Mouse (Mus musculus): ENCODE data around the gene Insyn1. TPM values are rescaled to one million over a fixed set of nuclear protein-coding genes. Genes with fewer than 3 reads are reported as not detected.

Insyn1 gene
- total RNA-seq, 2 experiments from 2014 or later, result 13.1 to 14.5 TPM

GRCm38 (mm10) chr9:58532236-58532635 is 43.8 kb downstream of the Insyn1 start:
- no peak for DNase-seq (ENCODE audit: low spot score in 2 of 2)

DNA sequence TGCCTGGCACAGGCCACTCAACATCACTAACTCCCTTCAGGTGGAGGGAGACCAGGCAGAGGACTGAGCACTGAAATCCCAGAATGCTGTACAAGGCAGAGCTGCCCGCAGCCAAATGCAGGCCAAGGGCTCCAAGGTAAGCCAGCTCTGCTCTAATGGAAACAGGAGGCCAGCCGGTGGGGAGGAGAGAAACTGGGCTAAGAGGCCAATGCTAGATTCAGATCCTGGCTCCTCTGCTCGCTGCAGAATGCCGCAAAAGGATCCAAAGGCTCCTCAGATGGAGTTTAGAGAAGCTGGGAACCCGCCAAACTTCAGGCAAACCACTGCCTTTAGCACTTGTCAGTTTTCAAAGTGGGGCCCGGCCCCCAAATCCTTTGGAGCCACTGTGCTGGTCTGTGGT is 44.9 kb downstream of the Insyn1 start:
- no peak for DNase-seq (ENCODE audit: low spot score in 2 of 2)

DNA sequence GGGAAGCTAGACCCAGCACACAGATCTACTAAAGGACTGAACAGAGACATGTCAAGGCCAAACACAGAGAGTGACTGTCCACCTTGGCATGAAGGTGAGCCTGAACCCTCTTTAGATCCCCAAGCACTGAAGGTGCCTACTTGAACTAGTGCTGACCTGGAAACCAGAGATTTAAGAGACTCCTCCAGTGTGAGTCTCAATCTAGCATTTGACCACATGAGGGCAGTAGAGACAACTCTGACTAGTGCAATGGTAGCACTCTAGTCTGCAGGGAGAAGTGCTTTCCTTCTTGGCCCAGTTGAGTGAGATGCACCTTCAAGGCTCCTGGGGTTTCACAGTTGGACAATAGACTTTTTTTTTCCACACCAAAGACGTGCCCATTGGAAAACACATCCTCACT is 46.4 kb downstream of the Insyn1 start:
- DNase-seq (ENCODE audit: low spot score in 2 of 2), result peak in 1 of 2 experiments; percentile 43

DNA sequence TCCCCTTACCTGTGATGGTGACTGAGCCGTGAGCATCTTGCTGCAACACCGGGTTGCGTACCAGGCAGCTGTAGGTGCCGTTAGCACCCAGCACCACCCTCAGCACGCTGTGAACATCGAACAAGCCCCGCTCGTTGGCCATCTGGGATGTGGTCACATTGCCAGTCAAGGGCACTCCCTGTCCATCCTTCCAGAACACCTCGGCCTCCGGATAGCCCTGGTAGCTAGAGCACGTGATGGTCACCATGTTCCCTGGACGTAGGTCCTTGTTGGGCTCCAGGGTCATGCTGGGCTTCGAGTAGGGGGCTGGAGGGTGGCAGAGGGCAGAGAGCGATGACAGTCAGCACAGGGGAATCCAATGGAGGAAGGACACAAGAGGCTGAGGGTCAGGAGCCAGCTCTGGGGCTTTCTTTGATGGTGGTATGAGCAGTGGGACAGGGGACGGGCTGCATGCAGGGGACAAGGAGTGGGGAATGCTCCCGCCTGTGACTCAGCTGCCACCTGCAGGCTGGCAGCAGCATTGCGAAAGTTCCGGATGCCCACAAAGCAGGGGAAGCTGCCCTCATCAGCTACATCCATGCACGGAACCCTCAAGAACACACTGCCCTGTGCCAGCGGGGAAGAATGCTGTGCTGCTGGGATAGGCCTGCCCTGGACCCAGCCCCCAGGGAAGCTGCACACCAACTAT is 47.2 kb downstream of the Insyn1 start:
- DNase-seq (ENCODE audit: low spot score in 2 of 2), result no peak

DNA sequence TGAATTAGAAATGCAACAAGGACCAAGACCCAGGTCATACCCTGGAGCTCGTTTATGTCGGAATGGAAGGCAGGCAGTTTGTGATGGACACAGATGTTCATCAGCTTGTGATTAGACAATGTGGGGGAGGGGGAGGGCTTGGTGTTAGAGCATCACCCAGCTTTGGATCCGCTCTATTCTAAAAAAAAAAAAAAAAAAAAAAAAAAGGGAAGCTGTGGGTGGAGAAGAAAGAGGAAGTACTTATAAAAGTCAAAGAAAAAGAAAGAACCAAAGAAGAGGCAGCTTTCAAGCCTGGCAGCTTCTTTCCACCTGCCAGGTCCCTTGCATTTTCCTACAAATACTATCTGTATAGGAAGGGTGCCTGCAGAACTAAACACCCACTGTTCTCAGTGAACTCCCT is 49.4 kb downstream of the Insyn1 start:
- DNase-seq (ENCODE audit: low spot score in 2 of 2), result no peak

DNA sequence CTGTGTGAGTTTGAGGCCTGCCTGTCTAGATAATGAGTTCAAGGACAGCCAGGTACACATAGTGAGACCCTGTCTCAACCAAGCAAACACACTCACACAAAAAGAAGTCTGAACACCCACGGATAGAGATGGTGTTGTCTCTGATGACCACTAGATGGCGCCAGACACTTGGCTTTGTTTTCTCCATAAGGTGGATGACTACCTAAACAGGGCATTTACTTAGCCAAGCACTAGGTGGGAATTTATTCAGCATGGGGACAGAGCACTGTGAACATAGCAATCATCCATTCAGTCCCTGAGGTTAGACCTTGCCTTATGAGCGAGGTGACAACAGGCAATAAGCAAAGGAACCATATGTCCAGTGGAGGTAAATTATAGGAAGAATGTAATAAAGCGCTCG is 51.5 kb downstream of the Insyn1 start:
- no peak for DNase-seq (ENCODE audit: low spot score in 2 of 2)

GRCm38 (mm10) chr9:58541895-58542338 is 53.5 kb downstream of the Insyn1 start:
- peak; percentile 57 to 71 for DNase-seq (ENCODE audit: low spot score in 2 of 2)

GRCm38 (mm10) chr9:58544879-58545324 is 56.5 kb downstream of the Insyn1 start:
- no peak for DNase-seq (ENCODE audit: low spot score in 2 of 2)

GRCm38 (mm10) chr9:58545428-58545827 is 57.0 kb downstream of the Insyn1 start:
- no peak for DNase-seq (ENCODE audit: low spot score in 2 of 2)

GRCm38 (mm10) chr9:58546630-58547360 is 58.4 kb downstream of the Insyn1 start:
- no peak for DNase-seq (ENCODE audit: low spot score in 2 of 2)

DNA sequence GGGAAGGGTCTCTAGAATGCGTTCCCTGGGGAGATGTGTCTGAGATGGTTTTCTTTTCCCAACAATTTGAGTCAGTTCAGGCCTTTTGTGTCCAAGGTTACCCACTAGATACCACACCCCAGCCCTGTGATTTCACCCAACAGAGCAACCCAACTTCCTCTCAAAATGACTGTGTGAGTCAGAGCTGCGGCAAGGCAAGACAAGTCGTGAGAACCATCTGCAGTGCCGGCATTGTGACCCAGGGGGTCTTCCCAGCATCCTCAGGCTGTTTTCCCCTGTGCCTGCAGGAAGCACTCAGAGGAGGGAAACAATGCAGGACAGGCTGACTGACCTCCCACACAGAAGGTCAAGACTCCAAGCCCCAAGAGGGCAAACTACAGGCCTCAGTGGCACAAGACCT is 60.5 kb downstream of the Insyn1 start:
- no peak for DNase-seq (ENCODE audit: low spot score in 2 of 2)

Other genes starting within 250 kb of the Insyn1 start
- 10 to 100 TPM; 31.6 to 32.1 TPM for gene Pml, start 238.8 kb upstream of the Insyn1 start, total RNA-seq (2021)
- gene Stoml1, start 235.4 kb upstream of the Insyn1 start, total RNA-seq (2021), result 10 to 100 TPM; 29.9 to 30.8 TPM
- 10 to 100 TPM; 57.7 to 60.2 TPM for gene Loxl1, start 175.4 kb upstream of the Insyn1 start, total RNA-seq (2021)
- not detected for gene Tbc1d21, start 118.1 kb upstream of the Insyn1 start, total RNA-seq (2021)
- 10 to 100 TPM; 35.3 to 37.2 TPM for gene Cd276, start 66.8 kb downstream of the Insyn1 start, total RNA-seq (2021)
- 100 to 1,000 TPM; 179 to 186 TPM for gene Nptn, start 93.6 kb downstream of the Insyn1 start, total RNA-seq (2021)